Mouse (Mus musculus): ENCODE measurements around the gene Rfx4.

Rfx4 gene

GRCm38 (mm10) chr10:84815676-84816436 lies 60.0 kb downstream of the Rfx4 start:
- no peak for DNase-seq

- DNase-seq, result no peak
Measured at GRCm38 (mm10) chr10:84817086-84817869, 61.4 kb downstream of the Rfx4 start.

GRCm38 (mm10) chr10:84819669-84820068 lies 63.8 kb downstream of the Rfx4 start:
- DNase-seq, result no peak

GRCm38 (mm10) chr10:84820230-84820629 lies 64.4 kb downstream of the Rfx4 start:
- no peak for DNase-seq

- no peak for DNase-seq
Measured at GRCm38 (mm10) chr10:84822741-84823151, 66.9 kb downstream of the Rfx4 start.

- peak; percentile 36 for DNase-seq
Measured at GRCm38 (mm10) chr10:84823621-84824020, 67.8 kb downstream of the Rfx4 start.

GRCm38 (mm10) chr10:84829009-84829408 lies 73.1 kb downstream of the Rfx4 start:
- DNase-seq, result no peak

GRCm38 (mm10) chr10:84835596-84835995 lies 79.7 kb downstream of the Rfx4 start:
- no peak for DNase-seq

- peak; percentile 56 for DNase-seq
Measured at GRCm38 (mm10) chr10:84836104-84836503, 80.2 kb downstream of the Rfx4 start.

GRCm38 (mm10) chr10:84837355-84837754 lies 81.5 kb downstream of the Rfx4 start:
- no peak for DNase-seq

GRCm38 (mm10) chr10:84838850-84839473 lies 83.1 kb downstream of the Rfx4 start:
- DNase-seq, result no peak

- no peak for DNase-seq
Measured at GRCm38 (mm10) chr10:84846638-84847037, 90.8 kb downstream of the Rfx4 start.

- DNase-seq, result peak; percentile 83
Measured at GRCm38 (mm10) chr10:84851981-84852979, 96.4 kb downstream of the Rfx4 start.

GRCm38 (mm10) chr10:84854059-84854458 lies 98.2 kb downstream of the Rfx4 start:
- DNase-seq, result no peak

- no peak for DNase-seq
Measured at GRCm38 (mm10) chr10:84855466-84855865, 99.6 kb downstream of the Rfx4 start.

- no peak for DNase-seq
Measured at GRCm38 (mm10) chr10:84858371-84858770, 102.5 kb downstream of the Rfx4 start.

GRCm38 (mm10) chr10:84858806-84859496 lies 103.1 kb downstream of the Rfx4 start:
- no peak for DNase-seq

GRCm38 (mm10) chr10:84859556-84860380 lies 103.9 kb downstream of the Rfx4 start:
- DNase-seq, result no peak

- no peak for DNase-seq
Measured at GRCm38 (mm10) chr10:84863488-84863887, 107.6 kb downstream of the Rfx4 start.

GRCm38 (mm10) chr10:84867577-84867976 lies 111.7 kb downstream of the Rfx4 start:
- DNase-seq, result no peak

- no peak for DNase-seq
Measured at GRCm38 (mm10) chr10:84871285-84871684, 115.4 kb downstream of the Rfx4 start.
